Mouse (Mus musculus) CH12.LX (cell line): ENCODE measurements around the gene A830018L16Rik. TPM values are rescaled to one million over a fixed set of nuclear protein-coding genes. Genes with fewer than 3 reads are reported as not detected.
"Not testable (repeated sequence)": the region's sequence is repeated elsewhere in the genome, so short reads cannot be mapped to it uniquely, and the experiment has no call there.

Experiments
- DNase-seq: peaks from one replicate; pipeline ENCODE4 v3.0.0-alpha.2; 2013; ENCODE audit errors: extremely low read depth
- H3K27ac ChIP-seq: 2 replicates; pipeline ENCODE4 v1.5.1; 2012; ENCODE audit warnings: low read depth, mild to moderate bottlenecking, control low read depth, moderate library complexity; ENCODE audit not compliant: insufficient read depth
- H3K27me3 ChIP-seq: replicated peaks from 2 replicates; pipeline ENCODE3; 2012; ENCODE audit warnings: inconsistent platforms
- H3K36me3 ChIP-seq, 2 experiments: replicated peaks in 1 of 2; 2 replicates each; pipeline versions ENCODE3 to v1.6.1; 2012; ENCODE audit warnings: inconsistent platforms in 1 of 2, low read length in 1 of 2, mild to moderate bottlenecking in 1 of 2, mixed read lengths in 1 of 2, moderate library complexity in 1 of 2; ENCODE audit not compliant: control insufficient read depth in 1 of 2, insufficient read depth in 1 of 2
- H3K4me1 ChIP-seq, 2 experiments: 2 replicates each; pipeline ENCODE4 v1.6.1; 2012; ENCODE audit warnings: inconsistent platforms in 1 of 2, moderate library complexity in 1 of 2; ENCODE audit not compliant: insufficient read depth in 2 of 2, control insufficient read depth in 1 of 2
- H3K4me2 ChIP-seq: 2 replicates; pipeline ENCODE4 v1.6.1; 2012; ENCODE audit warnings: low read depth, mild to moderate bottlenecking, control low read depth; ENCODE audit not compliant: poor library complexity, insufficient read depth, severe bottlenecking
- H3K4me3 ChIP-seq, 3 experiments: fragments of 150-350 bp in 1 of 3; sonication (generic) in 1 of 3; replicated peaks in 1 of 3; 2 replicates each; pipeline versions ENCODE3 to v1.5.1; 2011 to 2012; ENCODE audit warnings: low read depth in 2 of 3, low read length in 2 of 3, mild to moderate bottlenecking in 2 of 3, moderate library complexity in 2 of 3, control low read depth in 1 of 3, improper control_type of control experiment in 1 of 3, inconsistent platforms in 1 of 3, mixed read lengths in 1 of 3; ENCODE audit not compliant: poor library complexity in 1 of 3
- H3K79me2 ChIP-seq: replicated peaks from 2 replicates; pipeline ENCODE4 v1.6.1; 2012; ENCODE audit warnings: mild to moderate bottlenecking, moderate library complexity; ENCODE audit not compliant: control insufficient read depth, poor library complexity, insufficient read depth, severe bottlenecking; ENCODE audit errors: extremely low read depth
- H3K9ac ChIP-seq: 2 replicates; pipeline ENCODE4 v1.6.1; 2012; ENCODE audit warnings: low read depth, mild to moderate bottlenecking, control low read depth, moderate library complexity; ENCODE audit not compliant: insufficient read depth
- H3K9me3 ChIP-seq: replicated peaks from 2 replicates; pipeline ENCODE3; 2012; ENCODE audit warnings: low read length, inconsistent platforms, mixed read lengths
- MEF2A ChIP-seq: IDR thresholded peaks from 2 replicates; pipeline ENCODE4 v1.6.1; 2014; ENCODE audit warnings: low read depth, mild to moderate bottlenecking, inconsistent platforms, low read length, improper control_type of control experiment, borderline replicate concordance
- MYC ChIP-seq: IDR thresholded peaks from 2 replicates; pipeline ENCODE4 v1.6.1; 2011; ENCODE audit warnings: low read depth, mild to moderate bottlenecking, improper control_type of control experiment, low read length
- NELFE ChIP-seq: IDR thresholded peaks from 2 replicates; pipeline ENCODE4 v1.6.1; 2011; ENCODE audit warnings: low read depth, low read length, improper control_type of control experiment
- RAD21 ChIP-seq: IDR thresholded peaks from 2 replicates; pipeline ENCODE4 v1.6.1; 2011; ENCODE audit warnings: low read depth, mild to moderate bottlenecking, low read length, improper control_type of control experiment, moderate library complexity
- TBP ChIP-seq: conservative IDR thresholded peaks from 2 replicates; pipeline ENCODE4 v1.6.1; 2011; ENCODE audit warnings: low read depth, low read length, improper control_type of control experiment
- USF1 ChIP-seq: IDR thresholded peaks from 2 replicates; pipeline ENCODE4 v1.6.1; 2014; ENCODE audit warnings: low read depth, mild to moderate bottlenecking, inconsistent platforms, low read length, improper control_type of control experiment
- dilution Hi-C: fragments of 300-500 bp; cut with MboI; formaldehyde crosslinking; loops from 2 replicates; pipeline ENCODE4 v1.14.3; 2020; ENCODE audit warnings: low sequenced_read_pairs; ENCODE audit not compliant: extremely low pct_unique_long_range_greater_than_20kb, extremely low pct_ligation_motif_present
- in situ Hi-C: fragments of 300-500 bp; cut with MboI; formaldehyde crosslinking; loops from 3 replicates; pipeline ENCODE4 v1.14.3; 2019; ENCODE audit warnings: low sequenced_read_pairs, low pct_ligation_motif_present, low pct_unique_long_range_greater_than_20kb, mixed read lengths
- polyA plus RNA-seq: library from polyadenylated mRNA; unstranded; fragments of >175 nt; gene quantifications from 2 replicates; pipeline ENCODE4 v1.2.1, GENCODE M21; 2012; ENCODE audit warnings: low read depth; ENCODE audit not compliant: insufficient read length
- total RNA-seq, 2 experiments: library from RNA; depleted of rRNA; stranded (reverse); fragments of 300-350 nt in 1 of 2; fragments of >200 nt in 1 of 2; gene quantifications; 2 replicates each; pipeline ENCODE4 v1.2.3; 2012 to 2014

A830018L16Rik gene
- total and polyA plus RNA-seq, 3 experiments = not detected

DNA sequence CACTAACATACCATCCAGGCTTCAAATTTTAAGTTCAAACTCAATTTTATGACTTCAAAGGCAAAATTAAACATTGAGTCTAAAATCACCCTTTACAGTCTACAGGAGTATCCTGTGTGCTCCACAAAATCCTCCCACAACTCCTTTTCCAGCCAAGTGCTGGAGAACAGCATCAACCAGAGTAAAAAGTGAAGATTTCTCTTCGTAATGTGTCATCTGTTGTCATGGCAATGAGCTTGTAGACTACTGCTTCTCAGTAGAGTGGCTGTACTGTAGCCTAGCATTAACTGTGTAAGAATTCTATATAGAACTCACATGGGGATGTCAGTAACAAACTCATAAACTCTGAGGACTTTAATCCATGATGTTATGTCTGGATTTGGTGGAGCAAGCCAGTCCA, 596.7 kb downstream of the A830018L16Rik start:
- dilution Hi-C loops (no loop called here), in situ Hi-C loops (no loop called here)
- Histone ChIP-seq H3K36me3 (no peaks in the 10 kb centered on the region), H3K27ac (no peak overlapping the region), H3K9me3 (no peaks in the 10 kb centered on the region), H3K4me1 (no peaks in the 10 kb centered on the region), H3K79me2 (no peaks in the 10 kb centered on the region), H3K4me3 (no peak overlapping the region), H3K27me3 (no peaks in the 10 kb centered on the region), H3K9ac (no peak overlapping the region), H3K4me2 (no peak overlapping the region)
- TF ChIP-seq MEF2A (no peak), NELFE (no peak), USF1 (no peak), MYC (no peak), TBP (no peak), RAD21 (no peak)
- no peak for DNase-seq

DNA sequence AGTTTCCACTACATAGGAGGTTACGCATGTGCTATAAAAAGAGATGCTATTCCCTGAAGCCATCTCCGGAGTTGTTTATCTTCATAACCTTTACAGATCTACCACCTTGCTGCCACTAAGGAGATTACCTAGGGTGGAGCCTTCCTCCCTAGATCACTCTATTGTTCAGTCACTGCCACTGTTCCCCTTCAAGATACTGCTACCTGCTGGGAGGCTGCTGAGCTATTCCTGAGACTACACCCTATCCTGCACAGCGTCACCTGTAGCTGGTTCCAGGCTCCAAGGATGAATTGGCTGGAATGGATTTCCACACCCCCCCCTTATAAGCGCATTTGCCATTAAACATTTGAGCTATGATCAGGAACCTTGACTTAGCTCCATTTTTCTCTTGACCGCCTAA, 606.7 kb downstream of the A830018L16Rik start:
- H3K4me2 ChIP-seq, H3K9ac ChIP-seq, H3K27me3 ChIP-seq, H3K9me3 ChIP-seq, H3K27ac ChIP-seq, in situ Hi-C loops, H3K4me1 ChIP-seq, DNase-seq, dilution Hi-C loops, H3K4me3 ChIP-seq, H3K36me3 ChIP-seq, H3K79me2 ChIP-seq: not testable (repeated sequence)
